Mouse (Mus musculus): ENCODE data around the gene Gm10491. TPM values are rescaled to one million over a fixed set of nuclear protein-coding genes. Genes with fewer than 3 reads are reported as not detected.

Gene Gm10491
- total RNA-seq, 1 experiment from 2014 or later = not detected

- ATAC-seq (replicated peaks; ENCODE audit: low read depth, poor library complexity, severe bottlenecking) = peak; percentile 85
Measured at GRCm38 (mm10) chrX:7883841-7884567, 23.6 kb downstream of the Gm10491 start, which contains the start of gene Slc35a2. Gene Slc35a2, plus strand, starts transcription at chrX:7884028.

GRCm38 (mm10) chrX:7879819-7880218 lies 27.8 kb downstream of the Gm10491 start:
- ATAC-seq (replicated peaks; ENCODE audit: low read depth, poor library complexity, severe bottlenecking) = peak; percentile 60

GRCm38 (mm10) chrX:7878495-7878894 lies 29.1 kb downstream of the Gm10491 start:
- ATAC-seq (replicated peaks; ENCODE audit: low read depth, poor library complexity, severe bottlenecking) = no peak

GRCm38 (mm10) chrX:7878007-7878419 lies 29.6 kb downstream of the Gm10491 start, which contains the start of gene Pim2:
Gene Pim2, plus strand, starts transcription at chrX:7878262.
- peak; percentile 91 for ATAC-seq (replicated peaks; ENCODE audit: low read depth, poor library complexity, severe bottlenecking)

- no peak for ATAC-seq (replicated peaks; ENCODE audit: low read depth, poor library complexity, severe bottlenecking)
Measured at GRCm38 (mm10) chrX:7869826-7870225, 37.8 kb downstream of the Gm10491 start.

- no peak for ATAC-seq (replicated peaks; ENCODE audit: low read depth, poor library complexity, severe bottlenecking)
Measured at GRCm38 (mm10) chrX:7868506-7868905, 39.1 kb downstream of the Gm10491 start.

- no peak for ATAC-seq (replicated peaks; ENCODE audit: low read depth, poor library complexity, severe bottlenecking)
Measured at GRCm38 (mm10) chrX:7867141-7867540, 40.5 kb downstream of the Gm10491 start.

- ATAC-seq (replicated peaks; ENCODE audit: low read depth, poor library complexity, severe bottlenecking) = no peak
Measured at GRCm38 (mm10) chrX:7865786-7866185, 41.8 kb downstream of the Gm10491 start.

GRCm38 (mm10) chrX:7865343-7865742 lies 42.3 kb downstream of the Gm10491 start:
- ATAC-seq (replicated peaks; ENCODE audit: low read depth, poor library complexity, severe bottlenecking) = peak; percentile 54; the same call in 1 of the 2 replicates

- peak; percentile 42 for ATAC-seq (replicated peaks; ENCODE audit: low read depth, poor library complexity, severe bottlenecking)
Measured at GRCm38 (mm10) chrX:7864551-7864950, 43.1 kb downstream of the Gm10491 start.

- no peak for ATAC-seq (replicated peaks; ENCODE audit: low read depth, poor library complexity, severe bottlenecking)
Measured at GRCm38 (mm10) chrX:7863181-7863580, 44.5 kb downstream of the Gm10491 start.

- ATAC-seq (replicated peaks; ENCODE audit: low read depth, poor library complexity, severe bottlenecking) = peak; percentile 76
Measured at GRCm38 (mm10) chrX:7859191-7859753, 48.4 kb downstream of the Gm10491 start.

Other genes starting within 250 kb of the Gm10491 start
- gene Plp2, start 236.4 kb downstream of the Gm10491 start, total RNA-seq (2017) = 42.5 and 44.7 TPM in 2 replicates
- gene Magix, start 226.6 kb downstream of the Gm10491 start, total RNA-seq (2017) = 0.68 TPM in 1 of 2 replicates, not detected in the other
- gene Gpkow, start 210.7 kb downstream of the Gm10491 start, total RNA-seq (2017) = 19.6 and 22.4 TPM in 2 replicates
- 31.1 and 31.9 TPM in 2 replicates for gene Wdr45, start 193.5 kb downstream of the Gm10491 start, total RNA-seq (2017)
- not detected in 2 replicates for gene Gm45208, start 185.6 kb downstream of the Gm10491 start, total RNA-seq (2017)
- 6.2 and 10.4 TPM in 2 replicates for gene Praf2, start 179.4 kb downstream of the Gm10491 start, total RNA-seq (2017)
- gene Ccdc120, start 156.9 kb downstream of the Gm10491 start, total RNA-seq (2017) = 5.2 and 6.8 TPM in 2 replicates
- gene Tfe3, start 145.3 kb downstream of the Gm10491 start, total RNA-seq (2017) = 7.1 and 10.1 TPM in 2 replicates
- 73.1 and 85.8 TPM in 2 replicates for gene Gripap1, start 118.1 kb downstream of the Gm10491 start, total RNA-seq (2017)
- gene Kcnd1, start 85.5 kb downstream of the Gm10491 start, total RNA-seq (2017) = 0.91 TPM in 1 of 2 replicates, not detected in the other
- gene Otud5, start 66.5 kb downstream of the Gm10491 start, total RNA-seq (2017) = 57.0 and 57.9 TPM in 2 replicates
- 2.2 and 5.0 TPM in 2 replicates for gene Pim2, start 29.6 kb downstream of the Gm10491 start, total RNA-seq (2017)
- 10.5 and 13.2 TPM in 2 replicates for gene Slc35a2, start 23.8 kb downstream of the Gm10491 start, total RNA-seq (2017)
- 156 and 162 TPM in 2 replicates for gene Pqbp1, start 8.6 kb downstream of the Gm10491 start, total RNA-seq (2017)
- 42.2 and 54.8 TPM in 2 replicates for gene Timm17b, start 8.5 kb downstream of the Gm10491 start, total RNA-seq (2017)
- gene Gm10490, start 1.7 kb upstream of the Gm10491 start, total RNA-seq (2017) = not detected in 2 replicates
- not detected in 2 replicates for gene Pcsk1n, start 12.0 kb upstream of the Gm10491 start, total RNA-seq (2017)
- gene Eras, start 20.8 kb upstream of the Gm10491 start, total RNA-seq (2017) = not detected in 2 replicates
- gene Hdac6, start 40.1 kb upstream of the Gm10491 start, total RNA-seq (2017) = 11.0 and 13.1 TPM in 2 replicates
- 46.7 and 51.4 TPM in 2 replicates for gene Gata1, start 70.2 kb upstream of the Gm10491 start, total RNA-seq (2017)
- not detected in 2 replicates for gene Glod5, start 110.7 kb upstream of the Gm10491 start, total RNA-seq (2017)
- 60.0 and 70.0 TPM in 2 replicates for gene Suv39h1, start 166.9 kb upstream of the Gm10491 start, total RNA-seq (2017)
- gene Was, start 182.7 kb upstream of the Gm10491 start, total RNA-seq (2017) = 68.8 and 74.5 TPM in 2 replicates
- 25.8 and 29.6 TPM in 2 replicates for gene Wdr13, start 225.1 kb upstream of the Gm10491 start, total RNA-seq (2017)
- gene Rbm3, start 238.0 kb upstream of the Gm10491 start, total RNA-seq (2017) = 1,314 and 1,321 TPM in 2 replicates